Mouse (Mus musculus) T-cell, adult 2 months (primary cell): ENCODE data around the gene Ppp1r10.
"Not testable (repeated sequence)": the region's sequence is repeated elsewhere in the genome, so short reads cannot be mapped to it uniquely, and the experiment has no call there.

ENCODE experiments used
- DNase-seq: peaks from one replicate; pipeline ENCODE4 v3.0.0; 2022; ENCODE audit warnings: low spot score

Gene Ppp1r10

DNA sequence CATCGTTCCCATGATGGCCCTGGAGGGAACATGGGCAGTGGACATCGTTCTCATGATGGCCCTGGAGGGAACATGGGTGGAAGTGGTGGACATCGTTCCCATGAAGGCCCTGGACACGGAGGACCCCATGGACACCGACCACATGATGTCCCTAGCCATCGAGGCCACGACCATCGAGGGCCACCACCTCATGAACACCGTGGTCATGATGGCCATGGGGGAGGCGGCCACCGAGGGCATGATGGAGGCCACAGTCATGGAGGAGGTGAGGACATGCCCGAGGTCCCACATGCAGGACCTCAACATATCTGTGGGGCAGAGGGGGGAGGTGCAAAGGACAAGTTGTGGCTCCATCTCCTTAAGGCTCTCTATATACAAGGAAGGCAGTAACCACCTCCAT is 14.4 kb downstream of the Ppp1r10 start:
- DNase-seq = no peak

DNA sequence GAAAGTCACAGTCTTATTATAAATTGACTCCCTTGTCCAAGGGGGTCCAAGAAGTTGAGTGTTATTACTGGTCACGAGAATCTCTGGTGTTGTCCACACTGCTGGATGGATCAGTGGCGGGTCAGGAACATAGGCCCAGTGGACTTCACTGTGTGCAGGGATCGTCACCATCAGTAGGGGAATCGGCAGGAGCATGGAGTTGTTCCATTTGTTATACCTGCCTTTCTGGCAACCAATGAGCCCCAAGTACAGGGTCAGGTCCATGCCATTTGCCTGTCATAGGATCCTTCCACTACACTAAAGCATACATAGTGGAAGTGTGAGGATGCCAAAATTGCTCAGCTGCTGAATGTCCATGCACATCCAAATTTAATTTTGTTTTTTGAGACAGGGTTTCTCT is 16.4 kb downstream of the Ppp1r10 start:
- DNase-seq = no peak

DNA sequence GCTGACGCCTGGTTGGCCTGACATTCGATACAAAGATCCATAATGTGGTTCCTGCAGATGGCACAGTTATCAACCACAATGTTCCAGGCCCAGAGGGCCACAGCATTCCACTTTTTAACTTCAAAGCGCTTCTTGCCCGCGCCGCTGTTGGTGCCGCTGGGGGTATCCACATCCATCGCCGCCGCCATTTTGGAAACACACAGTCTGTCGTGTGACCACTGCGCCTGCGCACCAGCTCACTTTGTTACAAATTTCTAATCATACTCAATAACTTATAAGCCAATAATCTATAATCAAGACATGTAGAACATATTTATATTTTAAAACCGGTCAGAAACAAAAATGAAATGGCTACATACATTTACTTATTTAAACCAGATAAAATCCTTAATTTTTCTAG is 19.5 kb downstream of the Ppp1r10 start:
- not testable (repeated sequence) for DNase-seq

DNA sequence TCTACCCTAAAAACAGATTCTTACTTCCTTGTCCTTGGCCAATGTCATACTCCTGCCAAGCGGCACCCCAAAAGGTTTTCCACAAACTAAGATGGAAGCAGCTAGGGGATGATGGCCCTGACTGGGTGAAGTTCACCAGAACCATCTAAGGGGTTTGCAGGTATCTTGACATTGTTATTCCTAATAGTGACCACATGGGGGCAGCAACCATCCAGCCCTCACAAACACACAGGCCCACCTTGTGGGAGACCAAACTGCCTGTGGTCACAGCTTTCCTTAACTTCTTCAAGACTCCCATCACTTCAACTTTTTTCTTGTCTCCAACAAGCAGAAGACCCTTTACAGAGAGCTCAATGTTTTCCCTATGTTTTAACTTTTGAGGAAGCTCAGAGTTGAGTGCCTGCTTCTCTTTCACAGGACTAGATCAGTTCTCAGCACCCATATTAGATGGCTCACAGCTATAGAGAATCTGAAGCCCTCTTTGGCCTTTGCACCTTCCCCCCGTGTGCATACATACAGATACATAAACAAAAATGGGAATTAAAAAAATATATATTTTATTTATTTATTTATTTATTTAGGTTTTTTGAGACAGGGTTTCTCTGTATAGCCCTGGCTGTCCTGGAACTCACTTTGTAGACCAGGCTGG is 21.6 kb downstream of the Ppp1r10 start:
- peak; percentile 62 for DNase-seq

DNA sequence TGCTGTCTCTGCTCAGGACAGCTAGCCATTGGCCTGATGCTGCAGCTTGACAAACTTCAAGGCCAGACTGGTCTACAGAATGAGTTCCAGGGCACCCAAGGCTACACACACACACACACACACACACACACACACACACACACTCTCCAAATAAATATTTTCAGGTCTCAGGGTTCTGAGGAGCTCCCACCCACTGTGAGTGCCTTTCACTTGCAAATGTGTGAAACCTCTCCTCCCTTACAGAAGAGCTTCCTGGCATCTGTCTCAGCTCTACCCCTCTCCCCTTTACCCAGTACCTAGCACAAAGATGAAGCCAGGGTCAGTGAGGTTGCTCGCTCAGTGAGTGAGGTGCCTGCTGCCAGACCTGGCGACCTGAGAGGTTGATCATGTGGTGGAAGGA is 22.9 kb downstream of the Ppp1r10 start:
- DNase-seq = no peak

DNA sequence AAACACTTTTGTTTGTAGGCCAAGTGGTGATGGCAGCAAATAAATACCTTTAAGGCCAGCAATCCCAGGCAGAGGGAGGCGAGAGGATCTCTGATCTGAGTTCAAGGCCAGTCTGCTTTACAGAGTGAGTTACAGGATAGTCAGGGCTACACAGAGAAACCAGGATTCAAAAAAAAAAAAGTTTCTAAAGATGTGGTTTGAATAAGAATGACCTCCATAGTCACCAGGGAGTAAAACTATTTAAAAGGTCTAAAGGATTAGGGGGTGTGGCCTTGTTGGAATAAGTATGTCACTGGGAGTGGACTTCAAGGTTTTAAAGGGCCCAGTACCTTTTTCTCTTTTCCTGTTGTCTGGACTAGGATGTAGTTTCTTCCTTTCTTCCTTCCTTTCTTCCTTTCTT is 23.7 kb downstream of the Ppp1r10 start:
- no peak for DNase-seq

DNA sequence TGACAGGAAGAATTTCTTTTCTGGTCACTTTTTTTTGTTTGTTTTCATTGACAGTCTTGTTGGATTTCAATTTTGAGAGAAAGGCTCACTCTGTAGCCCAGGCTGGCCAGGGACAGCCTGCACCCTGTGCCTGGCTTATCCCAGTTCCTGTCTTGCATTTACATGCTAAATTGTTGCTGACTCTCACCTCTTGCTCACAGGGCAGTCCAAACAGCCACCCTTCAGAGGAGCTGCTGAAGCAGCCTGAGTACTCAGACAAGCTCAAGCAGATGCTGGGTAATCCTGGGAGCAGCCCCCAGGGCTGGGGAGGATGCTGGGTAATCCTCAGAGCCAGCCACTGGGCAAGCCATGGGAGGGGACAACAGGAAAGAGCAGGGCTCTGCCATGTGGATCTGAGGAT is 34.7 kb downstream of the Ppp1r10 start:
- not testable (repeated sequence) for DNase-seq

DNA sequence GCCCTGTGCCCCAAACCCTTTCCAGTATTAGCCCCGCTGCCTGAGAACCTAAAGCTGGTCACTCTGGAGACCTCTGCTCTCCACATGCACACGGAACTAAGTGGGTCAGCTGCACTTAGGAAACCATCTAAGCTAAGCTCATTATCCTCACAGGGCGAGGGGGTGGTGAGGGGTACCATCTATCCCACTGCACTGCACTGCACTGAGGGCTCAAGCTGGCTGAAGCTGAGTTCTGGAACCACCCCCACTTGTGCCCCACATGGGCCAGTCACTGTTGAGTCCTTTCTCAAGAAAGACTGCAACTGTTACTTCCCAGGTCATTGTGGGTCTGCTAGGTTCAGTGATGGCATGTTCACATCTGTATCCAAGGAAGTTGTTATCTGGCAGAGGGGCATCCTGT is 36.3 kb downstream of the Ppp1r10 start:
- DNase-seq = not testable (repeated sequence)

DNA sequence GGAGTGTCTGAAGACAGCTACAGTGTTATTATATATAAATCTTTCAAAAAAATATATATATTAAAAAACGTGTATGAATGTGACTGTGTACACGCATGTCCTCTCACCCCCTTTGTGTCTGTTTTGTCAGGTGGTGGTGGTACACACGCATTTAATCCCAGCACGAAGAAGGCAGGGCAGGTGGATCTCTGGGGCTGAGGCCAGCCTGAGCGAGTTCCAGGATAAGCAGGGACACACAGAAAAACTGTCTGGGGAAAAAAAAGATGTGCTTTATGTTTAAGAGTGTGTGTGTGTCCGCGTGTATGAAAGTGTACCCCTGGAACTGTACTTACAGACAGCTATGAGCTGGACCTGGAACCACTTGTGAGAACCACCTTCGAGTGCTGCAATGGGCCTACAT is 38.4 kb downstream of the Ppp1r10 start:
- DNase-seq = no peak

DNA sequence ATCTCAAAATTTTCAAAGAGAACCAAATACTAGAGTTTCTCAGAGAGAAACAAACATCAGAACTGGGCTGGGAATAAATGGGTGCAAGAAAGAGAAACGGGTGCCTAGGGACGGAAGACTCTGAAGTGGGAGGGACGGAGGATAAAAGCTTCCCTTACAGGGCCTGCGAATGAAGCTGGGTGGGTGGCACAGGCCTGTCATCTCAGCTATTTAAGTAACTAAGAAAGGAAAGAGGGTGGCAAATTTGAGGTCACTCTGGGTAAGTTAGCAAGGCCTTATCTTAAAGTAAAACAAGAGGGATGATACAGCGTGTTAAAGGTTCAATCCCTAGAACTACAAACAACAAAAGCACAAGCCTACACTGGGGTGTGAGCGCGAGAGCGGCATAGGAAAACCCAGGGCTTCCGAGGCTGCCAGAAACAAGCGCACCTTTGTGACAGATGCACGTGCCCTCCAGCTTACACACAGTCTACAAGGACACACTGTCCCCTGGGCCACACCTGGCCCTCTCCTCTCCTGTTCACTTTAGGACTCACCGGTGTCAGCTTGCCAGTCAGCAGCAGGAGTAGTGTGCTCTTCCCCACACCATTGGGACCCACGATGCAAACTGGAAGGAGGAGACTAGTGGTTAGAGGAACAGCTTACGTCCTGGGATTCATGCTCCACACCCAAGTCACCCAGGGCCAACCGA is 42.4 kb downstream of the Ppp1r10 start:
- no peak for DNase-seq

DNA sequence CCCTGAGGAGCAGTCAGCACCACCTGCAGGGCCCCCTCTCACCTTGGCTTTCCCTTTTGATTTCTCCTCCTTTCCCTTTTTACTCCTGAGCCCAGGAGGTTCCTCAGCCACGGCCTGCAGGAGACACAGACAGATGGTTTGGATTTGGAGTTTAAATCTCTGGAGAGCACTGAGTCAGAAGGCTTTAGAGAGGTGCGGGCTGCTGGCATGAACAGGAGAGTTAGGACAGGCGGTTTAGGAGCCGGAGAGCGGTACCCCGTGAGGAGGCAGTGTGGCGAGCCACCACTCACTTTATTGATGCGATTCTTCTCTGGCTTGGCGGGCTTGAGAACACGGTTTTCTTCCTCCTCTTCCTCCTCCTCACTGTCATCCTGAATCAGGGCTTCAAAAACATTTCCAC is 47.0 kb downstream of the Ppp1r10 start:
- DNase-seq = no peak

DNA sequence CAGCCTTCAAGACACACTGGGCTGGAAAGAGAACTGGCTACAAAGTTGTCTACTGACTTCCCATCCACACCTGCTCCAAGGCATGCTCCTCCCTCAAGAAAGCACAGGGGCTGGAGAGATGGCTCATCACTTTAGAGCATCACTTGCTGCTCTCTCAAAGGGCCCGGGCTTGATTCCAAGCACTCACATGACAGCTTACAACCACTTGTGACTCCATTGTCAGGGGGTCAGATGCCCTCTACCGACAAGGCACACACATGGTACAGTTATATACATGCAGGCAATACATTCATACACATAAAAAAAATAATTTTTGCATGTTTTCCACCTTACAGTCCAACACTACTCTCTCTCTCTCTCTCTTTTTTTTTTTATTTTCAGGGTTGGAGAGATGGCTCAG is 51.4 kb downstream of the Ppp1r10 start:
- DNase-seq = no peak

DNA sequence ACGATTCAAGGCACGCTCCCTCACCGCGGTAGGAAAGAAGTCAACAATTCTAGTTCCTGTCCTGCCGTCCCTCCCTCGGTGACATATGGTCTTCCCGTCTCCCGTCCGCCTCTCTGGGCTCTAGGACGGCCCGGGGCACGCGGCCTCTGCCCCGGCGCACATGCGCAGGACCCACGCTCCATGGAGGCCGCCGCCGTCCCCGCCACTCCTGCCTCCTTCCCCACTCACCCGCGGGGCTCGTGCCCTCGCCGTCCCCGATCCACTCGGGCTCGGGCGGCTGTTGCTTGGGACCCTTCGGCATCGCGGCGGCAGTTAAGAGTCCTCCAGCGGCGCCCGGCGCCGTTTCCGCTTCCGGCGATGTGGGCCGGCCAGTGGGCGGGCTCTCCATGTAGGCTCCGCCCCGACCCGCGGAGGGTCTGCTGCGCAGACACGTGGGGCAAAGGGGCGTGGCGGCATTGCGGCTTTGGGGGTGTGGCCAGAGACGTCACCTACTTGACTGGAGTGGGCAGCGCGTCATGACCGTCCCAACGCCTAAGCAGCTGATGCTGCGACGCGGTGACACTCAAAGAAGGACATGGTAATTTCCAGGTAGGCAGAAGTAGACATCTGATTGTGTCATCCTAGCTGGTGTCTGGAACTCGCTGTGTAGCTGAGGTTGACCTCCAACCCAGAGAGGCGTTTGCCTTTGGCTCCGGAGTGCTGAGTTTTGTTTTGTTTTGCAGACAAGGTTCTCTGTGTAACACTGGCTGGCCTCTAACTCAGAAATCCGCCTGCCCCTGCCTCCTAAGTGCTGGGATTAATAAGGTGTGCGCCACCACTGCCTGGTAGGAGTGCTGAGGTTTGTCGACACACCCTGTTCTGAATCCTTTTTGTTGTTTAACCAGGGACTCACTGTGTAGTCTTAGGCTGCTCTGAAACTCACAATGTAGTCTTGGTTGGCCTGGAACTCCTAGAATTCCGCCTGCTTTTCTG is 53.5 kb downstream of the Ppp1r10 start, which contains the start of gene Abcf1:
Gene Abcf1, minus strand, starts transcription at position 344 of the 972 bp plus-strand sequence.
- DNase-seq = peak; percentile 99

DNA sequence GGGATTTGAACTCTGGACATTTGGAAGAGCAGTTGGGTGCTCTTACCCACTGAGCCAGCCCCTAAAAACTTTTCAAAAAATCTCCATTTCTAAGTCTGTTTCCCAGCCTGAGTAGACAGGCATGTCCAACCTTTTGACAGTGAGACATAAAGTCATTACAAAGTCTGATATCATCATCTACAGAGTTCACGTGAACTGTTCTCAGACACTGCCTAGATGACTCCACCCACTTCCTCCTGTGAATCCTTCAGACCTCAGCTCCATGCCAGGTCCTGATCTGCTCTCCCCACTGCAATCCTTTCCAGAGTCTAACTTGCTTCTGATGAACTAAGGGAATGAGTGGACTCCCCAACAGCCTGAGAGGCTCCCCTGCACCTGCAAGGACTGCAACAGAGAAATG is 55.9 kb downstream of the Ppp1r10 start:
- no peak for DNase-seq

DNA sequence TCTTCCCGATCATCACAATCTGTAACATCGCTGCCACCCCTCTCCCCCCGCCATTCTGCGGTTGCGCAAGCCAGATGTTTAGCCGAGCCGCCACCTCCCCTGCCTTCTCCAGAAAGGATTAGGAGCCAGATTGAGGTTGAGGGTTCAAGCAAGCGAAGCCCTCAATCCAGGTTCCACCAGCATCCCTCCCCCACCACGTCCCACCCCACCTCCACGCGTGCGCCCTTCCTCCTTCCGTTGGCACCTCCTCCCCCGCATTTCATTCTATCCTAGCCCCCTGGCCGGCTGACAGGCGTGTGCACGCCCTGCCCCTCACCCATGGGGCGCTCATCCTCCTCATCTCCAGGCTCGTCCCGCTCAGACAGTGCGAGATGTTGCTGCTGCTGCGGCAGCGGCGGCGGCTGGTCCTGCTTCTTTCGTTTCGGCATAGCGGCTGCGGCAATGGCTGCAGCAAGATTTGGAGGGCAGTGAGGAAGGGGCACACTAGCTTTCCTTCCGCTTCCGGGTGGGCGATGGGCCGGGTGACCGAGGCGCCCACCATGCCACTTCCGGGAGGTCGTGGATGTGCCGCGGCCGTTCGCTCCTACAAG is 62.7 kb downstream of the Ppp1r10 start:
- no peak for DNase-seq

DNA sequence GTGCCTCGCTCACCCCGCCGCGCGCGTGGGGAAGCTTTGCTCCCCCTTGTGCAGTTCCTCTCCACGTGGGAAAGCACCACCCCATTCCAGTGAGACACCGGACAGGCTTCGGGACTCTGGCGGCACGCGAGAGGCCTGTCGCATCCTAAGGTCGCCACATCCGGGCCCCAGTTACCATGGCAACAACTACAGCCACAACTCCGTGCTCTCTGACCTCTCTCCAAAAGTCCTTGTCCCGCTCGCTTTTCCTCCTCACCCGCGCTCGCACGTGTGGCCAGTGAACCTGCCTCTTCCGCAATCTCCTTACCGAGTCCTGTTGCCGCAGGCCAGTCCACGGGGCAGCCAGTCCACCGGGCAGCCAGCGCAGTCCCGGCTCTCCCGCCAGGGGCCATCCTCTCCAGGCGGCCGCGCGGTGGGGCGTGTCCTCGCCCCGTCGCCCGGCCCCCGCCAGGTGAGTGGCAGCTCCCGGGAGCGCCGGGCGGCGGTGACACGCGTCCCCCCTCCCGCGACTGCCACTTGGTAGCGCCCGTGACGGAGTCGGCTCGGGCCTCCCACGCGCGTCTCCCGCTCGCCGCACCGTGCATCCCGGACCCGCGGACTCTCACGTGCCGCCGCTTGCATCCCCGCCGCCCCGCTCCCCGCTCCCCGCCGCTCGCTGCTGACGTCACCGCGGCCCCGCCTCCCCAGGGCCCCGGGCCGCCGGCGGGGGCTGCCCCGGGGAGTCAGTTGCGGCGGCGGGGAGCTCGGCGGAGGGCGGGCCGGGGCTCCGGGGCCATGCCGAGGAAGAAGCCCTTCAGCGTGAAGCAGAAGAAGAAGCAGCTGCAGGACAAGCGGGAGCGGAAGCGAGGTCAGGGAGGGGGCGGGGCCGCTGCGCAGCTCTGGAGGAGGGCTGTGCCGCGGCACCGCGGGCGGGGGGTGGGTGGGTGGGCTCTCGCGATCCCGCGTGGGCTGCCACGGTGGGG is 63.4 kb downstream of the Ppp1r10 start, which contains the start of the genes Gnl1 and Prr3:
Gene Gnl1, plus strand, starts transcription at position 451 of the 962 bp plus-strand sequence.
Gene Prr3, minus strand, starts transcription at position 836 of the 962 bp plus-strand sequence.
- DNase-seq = peak; percentile 83

DNA sequence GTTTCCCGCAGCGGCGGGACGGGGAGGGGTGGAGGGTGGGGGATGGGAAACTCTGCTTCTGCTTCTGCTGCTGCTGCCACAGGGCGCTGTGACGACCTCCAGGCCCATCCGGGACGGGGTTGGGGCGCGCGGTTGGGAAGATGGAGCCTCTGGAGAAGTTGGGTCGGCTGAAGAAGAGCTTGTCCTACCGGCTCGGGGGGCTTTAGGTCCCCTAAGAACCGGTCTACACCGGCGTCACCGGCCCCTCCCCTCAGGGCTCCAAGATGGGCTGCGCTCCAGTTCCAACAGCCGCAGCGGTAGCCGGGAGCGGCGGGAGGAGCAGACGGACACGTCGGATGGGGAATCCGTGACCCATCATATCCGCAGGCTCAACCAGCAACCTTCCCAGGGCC is 64.1 kb downstream of the Ppp1r10 start:
- no peak for DNase-seq

DNA sequence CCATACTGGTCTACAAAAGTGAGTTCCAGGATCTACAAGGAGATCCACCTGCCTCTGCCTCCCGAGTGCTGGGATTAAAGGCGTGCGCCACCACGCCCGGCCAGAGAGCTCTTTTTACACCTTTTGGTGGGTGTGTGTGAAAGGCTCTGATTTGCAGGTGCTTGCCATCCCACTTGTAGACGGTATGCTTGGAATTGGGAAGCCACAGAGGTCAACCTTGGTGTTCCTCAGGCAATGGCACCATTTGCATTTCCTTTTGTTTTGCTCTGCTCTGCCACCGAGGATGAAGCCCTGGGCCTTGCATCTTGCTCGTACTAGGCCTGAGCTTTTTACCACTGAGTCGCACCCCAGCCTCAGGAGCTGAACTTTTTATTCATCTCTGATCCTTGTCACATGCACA is 65.5 kb downstream of the Ppp1r10 start:
- no peak for DNase-seq
